Mouse (Mus musculus) C2C12 (cell line): ENCODE data around the gene Vash2.

Source experiments
- MAX ChIP-seq: IDR thresholded peaks from one replicate; pipeline ENCODE4 v1.6.1; 2011; ENCODE audit warnings: mild to moderate bottlenecking, control low read depth
- MYOD1 ChIP-seq: IDR thresholded peaks from one replicate; pipeline ENCODE4 v1.6.1; 2011; ENCODE audit warnings: low read depth; ENCODE audit not compliant: control insufficient read depth, insufficient read length

- peak; percentile 50 for TF ChIP-seq MAX
- no peak for TF ChIP-seq MYOD1
Measured at GRCm38 (mm10) chr1:190979100-190979563, at the start of gene Vash2.
